Mouse (Mus musculus): ENCODE measurements around the gene Krt12. TPM values are rescaled to one million over a fixed set of nuclear protein-coding genes. Genes with fewer than 3 reads are reported as not detected.

The Krt12 gene
- 0.15 TPM in 1 of 2 replicates, not detected in the other for polyA plus RNA-seq (2015; fragmentation: Nextera tagmentation; extraction: Ambion mirVana)

DNA sequence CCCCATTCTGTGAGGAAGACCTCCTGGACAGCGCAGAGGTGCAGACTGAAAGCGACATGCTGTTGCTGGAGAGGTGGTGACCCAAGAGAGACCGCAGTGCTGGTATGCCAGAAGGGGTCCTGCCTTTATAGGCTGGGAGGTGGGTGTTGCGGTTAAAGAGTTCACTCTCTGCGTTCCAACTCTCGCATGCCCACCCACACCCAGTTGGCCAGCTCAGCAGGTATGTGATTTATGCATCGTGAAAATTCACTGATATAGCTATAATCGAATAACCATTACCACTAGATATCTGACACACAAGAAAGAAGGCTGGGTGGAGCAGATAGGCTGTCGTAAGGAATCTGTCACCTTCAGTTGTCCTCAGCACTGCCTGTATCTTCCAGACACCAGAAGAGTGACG, at the start of gene Krt12:
Gene Krt12 (minus strand): TSS at position 101 of the 400 bp plus-strand sequence.
- no peak for ATAC-seq
- H3K27ac ChIP-seq: no peak within 1 kb of the TSS
- no peaks in the 10 kb centered on the region for H3K36me3 ChIP-seq (ENCODE audit: poor library complexity, severe bottlenecking)
- H3K4me1 ChIP-seq: no peaks in the 10 kb centered on the region
- no peak within 1 kb of the TSS for H3K9ac ChIP-seq
- H3K4me3 ChIP-seq: no peak within 1 kb of the TSS
- 86% methylated on average over 10 of the region's 10 CpGs for WGBS
- H3K27me3 ChIP-seq: 0 out of 2 replicates have a peak, but pooled peaks cover 5% of the 10 kb centered on the region
- H3K9me3 ChIP-seq (replicated peaks): no peaks in the 10 kb centered on the region
- H3K4me2 ChIP-seq: no peak within 1 kb of the TSS

DNA sequence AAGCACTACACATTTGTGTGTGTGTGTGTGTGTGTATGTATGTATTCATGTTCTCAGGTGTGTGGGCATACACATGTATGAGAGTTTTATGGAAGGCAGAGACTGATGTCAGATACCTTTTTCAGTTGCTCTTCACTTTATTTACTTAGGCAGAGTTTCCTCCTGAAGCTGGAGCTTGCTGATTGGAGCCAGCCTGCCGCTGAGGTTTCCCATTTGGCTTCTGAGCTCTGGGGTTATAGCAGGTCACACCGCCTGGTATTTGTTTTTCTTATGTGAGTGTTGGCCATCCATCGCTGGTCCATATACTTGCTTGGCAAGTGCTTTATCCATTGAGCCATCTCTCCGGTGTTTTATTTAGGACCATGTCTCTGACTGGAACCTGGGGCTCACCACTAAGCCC, 47.2 kb upstream of the Krt12 start:
- ATAC-seq: no peak
- WGBS: 91% methylated on average over 4 of the region's 4 CpGs

DNA sequence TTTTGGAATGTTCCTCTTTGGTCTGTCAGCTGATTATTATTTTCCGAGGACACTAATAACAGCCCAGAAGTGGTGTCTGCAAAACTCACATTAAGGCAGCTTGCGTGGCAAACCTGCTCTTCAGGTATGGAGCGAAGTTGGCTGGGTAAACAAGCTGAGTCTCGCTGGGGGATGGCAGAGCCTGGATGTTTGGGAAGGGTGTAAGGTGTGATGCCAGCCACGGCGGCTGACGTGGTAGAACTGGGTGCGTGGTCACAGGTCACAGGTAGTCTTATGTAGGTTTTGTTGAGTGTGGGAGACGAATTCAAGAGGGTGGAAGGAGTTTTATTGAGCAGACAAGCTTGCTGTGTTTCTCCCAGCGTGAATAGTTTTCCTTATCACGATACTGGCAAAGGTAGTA, 46.5 kb upstream of the Krt12 start:
- no peaks in the 10 kb centered on the region for H3K4me1 ChIP-seq
- H3K4me3 ChIP-seq: no peak overlapping the region
- H3K27ac ChIP-seq: no peak overlapping the region
- no peaks in the 10 kb centered on the region for H3K9me3 ChIP-seq (replicated peaks)
- no peaks in the 10 kb centered on the region for H3K36me3 ChIP-seq (ENCODE audit: poor library complexity, severe bottlenecking)
- no peak overlapping the region for H3K9ac ChIP-seq
- no peak overlapping the region for H3K4me2 ChIP-seq
- ATAC-seq: no peak
- 87% methylated on average over 11 of the region's 11 CpGs for WGBS
- no peaks in the 10 kb centered on the region; the same call in 1 of the 2 replicates for H3K27me3 ChIP-seq

More for the DNA sequence above, 47.2 kb upstream of the Krt12 start:
- H3K27me3 ChIP-seq: no peaks in the 10 kb centered on the region
- no peak overlapping the region for H3K27ac ChIP-seq
- no peak overlapping the region for H3K4me2 ChIP-seq
- no peaks in the 10 kb centered on the region for H3K9me3 ChIP-seq (replicated peaks)
- H3K36me3 ChIP-seq (ENCODE audit: poor library complexity, severe bottlenecking): no peaks in the 10 kb centered on the region
- no peaks in the 10 kb centered on the region for H3K4me1 ChIP-seq
- no peak overlapping the region for H3K9ac ChIP-seq
- no peak overlapping the region for H3K4me3 ChIP-seq

DNA sequence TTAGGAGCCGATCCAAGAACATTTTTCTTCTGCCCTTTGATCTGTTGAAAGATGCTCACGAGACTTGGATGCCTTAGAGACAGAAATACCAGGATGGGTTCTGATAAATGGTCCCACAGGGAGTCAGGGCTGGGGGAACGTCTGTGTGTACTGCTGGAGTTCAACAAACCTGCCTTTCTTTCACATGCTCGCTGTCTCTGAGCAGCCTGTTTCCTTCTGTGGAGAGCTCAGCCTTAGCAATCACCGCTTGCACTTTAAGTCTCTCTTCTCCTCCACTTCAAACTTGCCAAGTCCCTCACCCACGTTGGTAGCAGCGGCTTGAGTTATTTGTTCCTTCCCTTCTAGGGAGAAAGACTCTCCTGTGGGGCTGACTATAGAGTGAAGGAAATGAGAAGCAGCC, 44.3 kb upstream of the Krt12 start:
- 52% methylated on average over 7 of the region's 7 CpGs for WGBS
- Histone ChIP-seq H3K36me3 (ENCODE audit: poor library complexity, severe bottlenecking) (no peaks in the 10 kb centered on the region), H3K9ac (peak overlapping the region; percentile 2; the same call in 1 of the 2 replicates), H3K27me3 (peaks cover 5% of the 10 kb centered on the region), H3K27ac (no peak overlapping the region), H3K4me3 (no peak overlapping the region), H3K4me2 (no peak overlapping the region), H3K4me1 (no peaks in the 10 kb centered on the region), H3K9me3 (replicated peaks) (no peaks in the 10 kb centered on the region)
- no peak for ATAC-seq

- H3K9me3 ChIP-seq (replicated peaks): no peaks in the 10 kb centered on the region
- H3K27ac ChIP-seq: no peak overlapping the region
- ATAC-seq: 0 out of 2 replicates have a peak, but pooled peaks have one; percentile 27
- H3K4me3 ChIP-seq: no peak overlapping the region
- H3K4me1 ChIP-seq: no peaks in the 10 kb centered on the region
- no peaks in the 10 kb centered on the region for H3K36me3 ChIP-seq (ENCODE audit: poor library complexity, severe bottlenecking)
- peaks cover 5% of the 10 kb centered on the region for H3K27me3 ChIP-seq
- H3K4me2 ChIP-seq: no peak overlapping the region
- 5% methylated on average over 5 of the region's 5 CpGs for WGBS
- no peak overlapping the region for H3K9ac ChIP-seq
Measured at GRCm38 (mm10) chr11:99464836-99465235, 42.8 kb upstream of the Krt12 start.

DNA sequence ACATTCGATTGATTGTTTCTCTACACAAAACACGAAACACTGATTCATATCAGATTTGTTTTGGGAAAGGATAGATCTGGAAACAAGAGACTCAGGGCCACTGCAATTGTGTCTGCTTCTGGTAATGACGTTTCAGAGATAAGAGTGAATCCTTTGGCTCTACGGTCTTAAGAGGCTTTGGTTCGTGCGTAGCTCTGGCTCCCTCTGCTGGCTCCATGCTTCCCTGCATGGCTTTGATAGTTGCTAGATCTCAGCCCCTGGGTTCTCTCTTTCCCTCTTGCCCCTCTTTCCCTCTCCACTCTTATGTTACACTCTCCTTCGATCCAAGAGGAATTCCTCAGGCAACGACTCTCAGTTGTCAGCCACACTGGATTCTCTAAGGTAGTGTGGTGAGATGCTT, 41.1 kb upstream of the Krt12 start:
- WGBS: 13% methylated on average over 8 of the region's 8 CpGs
- Histone ChIP-seq H3K4me1 (no peaks in the 10 kb centered on the region), H3K9ac (no peak overlapping the region), H3K36me3 (ENCODE audit: poor library complexity, severe bottlenecking) (no peaks in the 10 kb centered on the region), H3K4me2 (no peak overlapping the region), H3K4me3 (no peak overlapping the region), H3K9me3 (replicated peaks) (no peaks in the 10 kb centered on the region), H3K27ac (no peak overlapping the region), H3K27me3 (peaks cover 5% of the 10 kb centered on the region)
- 0 out of 2 replicates have a peak, but pooled peaks have one; percentile 16 for ATAC-seq

- H3K9ac ChIP-seq: no peak overlapping the region
- H3K4me2 ChIP-seq: no peak overlapping the region
- WGBS: 71% methylated on average over 7 of the region's 7 CpGs
- H3K9me3 ChIP-seq (replicated peaks): no peaks in the 10 kb centered on the region
- ATAC-seq: no peak
- peaks cover 5% of the 10 kb centered on the region for H3K27me3 ChIP-seq
- H3K27ac ChIP-seq: no peak overlapping the region
- H3K4me1 ChIP-seq: no peaks in the 10 kb centered on the region
- H3K36me3 ChIP-seq (ENCODE audit: poor library complexity, severe bottlenecking): no peaks in the 10 kb centered on the region
- H3K4me3 ChIP-seq: no peak overlapping the region
Measured at GRCm38 (mm10) chr11:99461736-99462135, 39.7 kb upstream of the Krt12 start.

DNA sequence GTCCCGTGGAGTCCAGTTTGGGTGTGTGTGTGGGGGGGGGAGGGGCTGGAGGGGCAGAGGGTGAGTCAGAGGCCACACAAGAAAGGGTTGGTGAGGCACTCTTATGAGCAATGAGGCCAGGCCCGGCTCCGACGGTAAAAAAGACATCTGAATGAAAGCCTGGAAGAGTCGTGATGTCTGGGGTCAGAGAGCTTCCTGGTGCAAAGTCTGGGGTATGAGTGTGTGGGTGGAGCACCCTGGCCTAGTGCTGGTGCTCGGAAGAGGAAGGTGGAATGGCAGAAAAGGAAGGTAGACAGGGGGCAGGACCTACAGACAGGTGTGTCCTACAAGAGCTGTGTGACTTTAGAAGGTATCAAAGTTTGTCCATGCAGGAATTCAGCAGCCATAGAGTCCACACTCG, 36.8 kb upstream of the Krt12 start:
- H3K9ac ChIP-seq: no peak overlapping the region
- H3K27me3 ChIP-seq: peaks cover 5% of the 10 kb centered on the region
- ATAC-seq: no peak
- H3K4me3 ChIP-seq: no peak overlapping the region
- no peak overlapping the region for H3K27ac ChIP-seq
- 75% methylated on average over 7 of the region's 7 CpGs for WGBS
- no peaks in the 10 kb centered on the region for H3K4me1 ChIP-seq
- H3K9me3 ChIP-seq (replicated peaks): no peaks in the 10 kb centered on the region
- H3K36me3 ChIP-seq (ENCODE audit: poor library complexity, severe bottlenecking): no peaks in the 10 kb centered on the region
- H3K4me2 ChIP-seq: no peak overlapping the region

DNA sequence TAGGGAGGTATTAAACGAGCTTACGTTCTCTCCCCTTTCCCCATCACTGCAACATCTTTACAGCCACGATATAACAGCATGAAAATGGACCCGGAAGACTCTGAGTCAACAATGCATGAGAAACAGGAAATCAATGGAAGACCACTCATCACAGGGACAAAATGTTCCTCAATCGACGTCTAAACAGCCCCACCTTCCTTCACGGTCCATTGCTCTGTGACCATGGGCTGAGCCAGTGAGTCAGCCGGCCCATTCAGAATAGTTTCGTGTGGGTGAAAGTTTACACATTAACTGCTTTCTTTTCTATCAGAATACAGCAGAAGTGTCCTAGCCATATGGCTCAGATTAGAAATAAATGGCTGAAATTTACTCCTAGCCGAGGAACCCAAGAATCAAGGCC, 32.7 kb upstream of the Krt12 start:
- Histone ChIP-seq H3K27ac (no peak overlapping the region), H3K27me3 (no peaks in the 10 kb centered on the region), H3K4me2 (no peak overlapping the region), H3K4me1 (no peaks in the 10 kb centered on the region), H3K36me3 (ENCODE audit: poor library complexity, severe bottlenecking) (no peaks in the 10 kb centered on the region), H3K9me3 (replicated peaks) (no peaks in the 10 kb centered on the region), H3K4me3 (no peak overlapping the region), H3K9ac (no peak overlapping the region)
- ATAC-seq: no peak
- WGBS: 63% methylated on average over 10 of the region's 10 CpGs

- no peaks in the 10 kb centered on the region for H3K4me1 ChIP-seq
- H3K4me2 ChIP-seq: no peak overlapping the region
- WGBS: 88% methylated on average over 4 of the region's 4 CpGs
- no peak for ATAC-seq
- H3K27ac ChIP-seq: no peak overlapping the region
- no peaks in the 10 kb centered on the region for H3K36me3 ChIP-seq (ENCODE audit: poor library complexity, severe bottlenecking)
- no peak overlapping the region for H3K9ac ChIP-seq
- no peak overlapping the region for H3K4me3 ChIP-seq
- no peaks in the 10 kb centered on the region for H3K27me3 ChIP-seq
- H3K9me3 ChIP-seq (replicated peaks): no peaks in the 10 kb centered on the region
Measured at GRCm38 (mm10) chr11:99454044-99454443, 32.0 kb upstream of the Krt12 start.

GRCm38 (mm10) chr11:99448769-99449168, 26.7 kb upstream of the Krt12 start:
- no peak for ATAC-seq
- Histone ChIP-seq H3K9ac (no peak overlapping the region), H3K36me3 (ENCODE audit: poor library complexity, severe bottlenecking) (no peaks in the 10 kb centered on the region), H3K4me3 (no peak overlapping the region), H3K4me1 (no peaks in the 10 kb centered on the region), H3K27me3 (no peaks in the 10 kb centered on the region), H3K9me3 (replicated peaks) (no peaks in the 10 kb centered on the region), H3K4me2 (no peak overlapping the region), H3K27ac (no peak overlapping the region)
- 70% methylated on average over 2 of the region's 2 CpGs for WGBS

GRCm38 (mm10) chr11:99441220-99441619, 19.2 kb upstream of the Krt12 start:
- Histone ChIP-seq H3K27me3 (no peaks in the 10 kb centered on the region), H3K4me2 (no peak overlapping the region), H3K27ac (no peak overlapping the region), H3K4me3 (no peak overlapping the region), H3K36me3 (ENCODE audit: poor library complexity, severe bottlenecking) (no peaks in the 10 kb centered on the region), H3K4me1 (no peaks in the 10 kb centered on the region), H3K9ac (no peak overlapping the region), H3K9me3 (replicated peaks) (no peaks in the 10 kb centered on the region)
- WGBS: 81% methylated on average over 8 of the region's 8 CpGs
- ATAC-seq: no peak

GRCm38 (mm10) chr11:99439465-99439864, 17.4 kb upstream of the Krt12 start:
- 71% methylated on average over 10 of the region's 10 CpGs for WGBS
- Histone ChIP-seq H3K4me3 (no peak overlapping the region), H3K9ac (no peak overlapping the region), H3K27me3 (no peaks in the 10 kb centered on the region), H3K4me1 (no peaks in the 10 kb centered on the region), H3K4me2 (no peak overlapping the region), H3K9me3 (replicated peaks) (no peaks in the 10 kb centered on the region), H3K36me3 (ENCODE audit: poor library complexity, severe bottlenecking) (no peaks in the 10 kb centered on the region), H3K27ac (no peak overlapping the region)
- ATAC-seq: no peak

Data from forebrain, embryonic 13.5 days (tissue).